Mouse (Mus musculus): ENCODE results near the gene Itih3. TPM values are rescaled to one million over a fixed set of nuclear protein-coding genes. Genes with fewer than 3 reads are reported as not detected.

Itih3 gene
- total RNA-seq (2022) = 1 to 10 TPM in 1 of 4 experiments, under 1 TPM in 3; 0.32 to 1.2 (median 0.73) TPM

DNA sequence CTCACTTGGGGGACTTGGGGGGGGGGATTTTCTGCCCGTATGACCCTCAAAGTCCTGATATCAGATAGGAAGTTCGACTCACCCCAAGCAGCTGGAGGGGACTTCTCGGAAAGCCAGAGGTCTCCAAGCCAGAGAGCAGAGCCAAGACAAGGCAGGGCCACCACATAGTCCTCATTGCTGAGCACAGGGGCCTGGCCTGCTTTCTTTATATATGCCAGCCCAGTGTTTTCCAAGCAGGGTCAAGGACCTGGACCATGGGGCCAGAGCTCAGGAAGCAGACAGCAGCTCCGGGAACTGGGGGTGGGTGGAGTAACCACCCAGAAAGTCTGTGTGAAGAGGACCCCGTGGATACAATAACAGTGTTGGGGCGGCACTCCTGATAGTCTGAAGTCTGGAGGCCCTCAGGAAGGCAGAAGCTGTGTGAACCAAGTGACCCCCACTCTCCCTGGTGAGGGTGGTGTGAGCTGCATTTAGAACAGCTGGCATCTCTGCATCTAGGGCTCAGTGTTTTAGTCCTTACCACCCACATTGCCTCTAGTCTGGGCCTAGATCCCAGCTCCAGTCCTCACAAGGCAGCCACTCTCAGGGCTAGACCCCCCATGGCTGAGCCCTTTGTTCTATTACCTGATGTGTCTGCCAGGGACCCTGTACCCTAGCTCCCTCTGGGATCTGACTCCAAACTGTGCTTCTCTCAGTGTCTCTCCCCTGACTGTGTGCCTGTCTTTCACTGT lies at the start of gene Itih3:
TSS of gene Itih3 (minus strand) at position 386 of the 731 bp plus-strand sequence.
- no peak for DNase-seq (ENCODE audit: low spot score)

DNA sequence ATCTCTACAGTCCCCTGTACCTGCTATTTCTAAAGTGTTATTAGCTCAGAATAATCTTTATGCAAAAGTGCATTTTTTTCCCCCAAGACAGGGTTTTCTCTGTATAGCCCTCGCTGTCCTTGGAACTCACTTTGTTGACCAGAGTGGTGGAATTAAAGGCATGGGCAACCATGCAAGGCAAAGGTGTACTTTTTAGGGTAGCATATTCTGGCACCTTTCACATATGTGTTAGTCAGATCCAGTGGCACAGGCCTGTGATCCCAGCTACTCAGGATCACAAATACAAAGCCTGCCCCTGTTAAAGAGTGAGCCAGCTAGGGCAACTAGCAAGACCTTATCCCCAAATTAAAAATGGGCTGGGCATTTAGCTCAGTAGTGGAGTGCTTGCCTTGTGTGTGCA lies 36.8 kb upstream of the Itih3 start:
- no peak for DNase-seq (ENCODE audit: low spot score)

DNA sequence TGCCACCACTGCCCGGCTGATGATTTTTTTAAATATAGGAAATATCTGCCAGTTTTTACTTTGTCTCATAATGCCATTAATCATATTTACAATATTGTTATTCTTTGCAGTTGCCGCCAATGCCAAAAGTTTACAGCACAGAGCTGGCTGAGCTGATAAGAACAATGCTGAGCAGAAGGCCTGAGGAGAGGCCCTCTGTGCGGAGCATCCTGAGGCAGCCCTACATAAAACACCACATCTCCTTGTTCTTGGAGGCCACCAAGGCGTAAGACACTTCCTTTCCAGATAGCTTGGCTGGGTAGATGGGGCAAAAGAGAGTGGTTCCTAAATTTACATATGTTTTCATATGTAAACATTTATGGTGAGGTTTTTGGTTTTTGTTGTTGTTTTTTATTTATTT lies 35.5 kb upstream of the Itih3 start:
- DNase-seq (ENCODE audit: low spot score) = no peak

DNA sequence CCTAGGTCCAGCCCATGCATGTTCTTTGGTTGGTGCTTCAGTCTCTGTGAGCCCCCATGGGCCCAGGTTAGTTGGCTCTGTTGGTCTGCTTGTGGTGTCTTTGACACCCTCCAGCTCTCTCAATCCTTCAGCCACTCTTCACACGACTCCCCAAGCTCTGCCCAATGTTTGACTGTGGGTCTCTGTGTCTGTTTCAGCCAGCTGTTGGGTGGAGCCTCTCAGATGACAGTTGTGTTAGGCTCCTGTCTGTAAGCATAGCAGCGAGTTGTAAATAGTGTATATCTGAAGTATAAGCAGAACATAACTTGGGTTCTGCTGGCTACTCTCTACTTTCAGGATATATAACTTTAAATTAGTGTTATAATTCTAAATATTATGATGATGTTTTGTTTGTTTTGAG lies 35.0 kb upstream of the Itih3 start:
- DNase-seq (ENCODE audit: low spot score) = no peak

DNA sequence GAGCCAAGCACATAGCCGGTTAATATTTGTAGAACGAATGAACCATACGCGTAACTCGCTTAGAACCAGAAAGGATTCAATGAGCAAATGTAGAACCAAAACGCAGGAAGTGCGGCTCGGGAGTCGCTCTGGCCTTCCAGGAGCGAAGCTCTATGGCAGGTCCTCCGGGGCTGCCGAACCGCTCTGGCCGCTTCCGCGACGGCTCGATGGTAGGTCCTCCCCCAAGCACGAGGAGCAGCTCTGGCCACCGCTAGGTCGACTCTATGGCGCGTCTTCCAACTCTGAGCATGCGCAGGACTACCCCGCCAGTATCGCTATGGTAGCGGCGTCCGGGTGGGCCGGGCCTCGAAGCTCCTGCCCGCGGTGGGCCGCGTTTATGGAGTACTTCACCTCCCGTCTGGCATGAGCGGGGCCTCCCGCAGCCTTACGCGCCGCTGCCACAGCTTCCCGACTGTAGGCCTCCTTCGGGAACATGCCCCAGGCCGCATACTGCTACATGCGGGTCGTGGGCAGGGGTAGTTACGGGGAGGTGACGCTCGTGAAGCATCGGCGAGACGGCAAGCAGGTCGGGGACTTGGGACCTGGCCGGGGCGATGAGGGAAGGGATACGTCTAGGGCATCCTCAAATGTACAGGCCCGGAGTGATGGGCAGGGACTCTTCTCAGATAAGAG lies 27.7 kb upstream of the Itih3 start, which contains the start of gene Nek4:
TSS of gene Nek4 (plus strand) at position 224 of the 672 bp plus-strand sequence.
- DNase-seq (ENCODE audit: low spot score) = peak; percentile 98

DNA sequence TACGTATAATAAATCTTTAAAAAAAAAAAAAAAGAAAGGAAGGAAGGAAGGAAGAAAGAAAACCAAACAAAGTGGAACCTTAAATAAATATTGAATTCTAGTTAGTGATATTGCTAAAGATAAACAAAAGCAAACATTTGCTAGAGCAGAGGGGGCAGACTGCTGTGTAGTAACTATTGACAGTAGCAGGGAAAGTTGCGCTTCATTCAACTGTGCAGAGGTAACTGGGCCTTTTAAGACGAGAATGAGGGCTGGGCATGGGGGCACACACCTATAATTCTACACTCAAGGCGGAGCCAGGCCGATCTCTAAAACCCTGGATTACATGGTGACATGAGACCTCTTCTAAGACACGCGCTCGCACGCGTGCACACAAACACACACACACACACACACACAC lies 26.4 kb upstream of the Itih3 start:
- no peak for DNase-seq (ENCODE audit: low spot score)

DNA sequence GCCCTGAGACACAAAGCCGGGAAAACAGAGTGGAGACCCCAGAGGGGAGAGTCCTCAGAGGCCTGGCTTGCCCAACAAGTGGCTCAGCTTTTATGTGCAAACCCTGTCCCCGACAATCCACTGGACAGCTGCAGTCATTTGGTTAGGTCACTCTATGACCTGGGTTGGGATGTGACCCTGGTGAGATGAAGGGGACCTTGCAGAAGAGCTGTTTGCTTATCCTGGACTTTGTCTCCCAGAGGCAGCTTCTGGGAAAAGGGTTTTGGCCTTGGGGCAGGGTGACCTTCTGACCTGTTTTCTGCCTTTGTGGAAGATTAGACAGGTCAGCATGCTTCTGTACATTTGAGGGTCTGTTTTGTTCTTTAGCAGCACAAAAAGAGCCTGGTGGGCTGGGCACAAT lies 21.2 kb upstream of the Itih3 start:
- DNase-seq (ENCODE audit: low spot score) = no peak

DNA sequence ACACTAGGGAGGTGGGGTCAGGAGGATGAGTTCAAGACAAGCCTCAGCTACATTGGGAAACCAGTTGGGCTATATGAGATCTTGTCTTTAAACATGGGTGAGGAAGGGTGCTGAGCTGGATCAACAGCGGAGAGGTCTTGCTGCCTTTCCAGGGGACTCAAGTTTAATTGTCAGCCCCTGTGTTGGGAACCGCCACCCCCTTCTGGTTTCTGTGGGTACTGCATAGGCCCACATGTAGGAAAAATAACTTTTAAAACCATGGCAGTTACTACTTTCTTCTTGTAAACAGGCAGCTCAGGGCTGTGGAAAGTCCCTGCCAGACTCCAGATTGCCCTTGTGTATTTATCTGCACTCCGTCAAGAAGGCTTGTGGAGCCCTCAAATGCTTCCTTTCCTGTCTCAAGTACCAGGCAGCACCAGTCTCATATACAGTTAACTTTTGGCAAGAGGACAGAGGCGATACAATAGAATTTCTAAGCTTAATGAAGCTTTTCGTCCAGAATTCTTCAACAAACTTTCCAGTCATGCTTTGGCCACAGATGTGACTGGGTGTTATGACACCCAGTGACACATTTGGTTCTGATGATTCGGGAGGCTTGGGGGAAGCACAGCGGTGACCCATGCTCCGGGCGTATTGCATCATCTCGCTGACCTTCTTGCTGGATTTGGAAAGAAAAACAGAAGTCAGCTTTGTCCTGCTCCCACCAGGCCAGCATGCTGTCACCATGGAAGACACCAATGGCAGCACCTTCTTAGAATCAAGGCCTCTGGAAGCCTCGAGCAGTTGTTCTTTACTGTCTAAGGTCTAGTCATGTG lies 20.5 kb upstream of the Itih3 start:
- DNase-seq (ENCODE audit: low spot score) = peak; percentile 61

DNA sequence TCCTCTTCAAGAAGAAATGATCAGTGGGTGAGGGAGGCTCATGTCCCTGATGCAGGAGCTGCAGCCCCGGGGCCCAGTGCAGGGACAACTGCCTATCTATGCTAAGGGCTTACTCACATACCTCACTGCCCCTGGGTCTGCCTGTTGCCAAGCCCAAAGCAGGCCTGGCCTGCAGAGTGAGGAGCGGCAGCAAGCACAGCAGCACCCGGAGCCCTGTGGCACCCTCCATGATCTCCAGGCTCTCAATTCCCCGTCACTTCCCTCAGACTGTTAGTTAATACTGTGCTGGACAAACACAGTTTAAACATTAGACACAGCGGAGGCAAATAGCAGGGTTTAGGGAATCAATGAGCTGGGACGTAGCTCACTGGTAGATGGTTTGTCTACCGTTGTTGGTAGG lies 19.5 kb upstream of the Itih3 start, which contains the start of gene Itih1:
TSS of gene Itih1 (minus strand) at position 252 of the 400 bp plus-strand sequence.
- DNase-seq (ENCODE audit: low spot score) = no peak

DNA sequence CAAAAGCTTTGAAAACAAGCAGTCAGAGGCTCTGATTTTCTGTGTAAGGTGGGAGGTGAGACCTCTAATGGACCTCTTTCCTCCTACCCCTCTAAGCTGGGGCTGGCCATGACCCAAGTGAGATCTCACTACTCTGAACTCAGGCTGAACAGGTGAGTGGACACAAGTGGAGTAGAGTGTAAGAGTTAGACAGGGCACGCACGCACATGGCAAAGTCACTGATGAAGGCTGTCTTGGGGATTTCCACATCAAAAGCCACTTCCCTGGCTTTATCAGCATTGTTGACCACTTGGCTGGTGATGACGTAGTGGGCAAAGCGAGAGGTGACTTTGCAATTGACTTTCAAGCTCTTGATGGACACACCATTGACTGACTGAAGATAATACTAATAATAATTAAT lies 18.7 kb upstream of the Itih3 start:
- DNase-seq (ENCODE audit: low spot score) = no peak

DNA sequence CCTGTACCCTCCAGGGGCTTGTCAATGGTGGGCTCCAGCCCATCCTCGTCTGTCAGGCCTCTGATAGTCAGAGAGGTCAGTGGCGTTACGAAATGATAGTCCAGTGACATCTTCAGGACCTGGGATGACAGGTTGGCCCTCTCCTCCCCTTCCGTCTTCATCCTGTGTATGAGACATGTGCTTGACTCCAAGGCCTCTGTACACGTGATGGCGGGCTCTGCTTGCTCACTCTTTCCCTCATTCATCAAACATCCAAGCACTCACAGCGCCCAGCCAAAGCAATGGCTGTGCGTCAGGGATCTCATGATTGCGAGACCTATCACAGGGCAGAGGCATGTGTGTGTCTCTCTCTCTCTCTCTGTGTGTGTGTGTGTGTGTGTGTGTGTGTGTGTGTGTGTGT lies 9.8 kb upstream of the Itih3 start:
- DNase-seq (ENCODE audit: low spot score) = no peak

DNA sequence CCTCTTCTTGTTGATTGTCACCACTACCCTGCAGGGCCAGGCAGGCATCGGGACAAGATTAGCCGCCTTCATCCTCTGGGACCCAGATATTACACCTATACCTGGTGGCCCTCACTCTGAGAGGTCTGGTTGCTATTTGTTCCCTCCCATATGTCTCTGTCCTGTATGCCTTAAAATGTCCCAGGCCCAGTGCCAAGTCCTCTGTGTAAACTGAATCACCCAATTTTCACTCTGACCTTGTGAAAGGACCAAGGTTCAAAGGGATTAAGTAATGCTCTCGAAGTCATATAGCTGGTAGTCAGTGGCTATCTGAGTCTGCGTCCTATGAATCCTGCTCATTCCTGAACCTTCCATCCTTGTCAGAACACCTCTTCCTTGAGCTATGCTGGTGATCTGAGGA lies 6.8 kb upstream of the Itih3 start:
- DNase-seq (ENCODE audit: low spot score) = no peak

DNA sequence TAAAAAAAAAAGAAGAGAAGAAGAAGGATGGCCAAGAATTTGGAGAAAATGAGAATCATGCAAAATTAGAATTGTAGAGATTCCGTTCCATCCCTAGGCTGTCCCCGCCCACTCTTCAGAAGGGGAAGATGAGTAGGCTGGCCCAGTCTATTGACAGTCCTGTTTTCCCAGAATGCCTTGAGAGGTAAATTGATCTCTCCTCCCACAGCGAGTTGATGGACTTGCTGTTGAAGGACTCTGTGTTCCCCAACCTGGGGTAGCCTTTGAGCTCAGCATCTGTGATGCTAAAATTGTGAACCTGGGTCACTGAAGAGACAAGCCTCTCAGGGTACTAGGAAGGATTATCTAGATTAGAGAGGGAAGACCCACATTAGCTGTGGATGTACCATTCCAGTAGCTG lies 1.9 kb upstream of the Itih3 start:
- DNase-seq (ENCODE audit: low spot score) = no peak

DNA sequence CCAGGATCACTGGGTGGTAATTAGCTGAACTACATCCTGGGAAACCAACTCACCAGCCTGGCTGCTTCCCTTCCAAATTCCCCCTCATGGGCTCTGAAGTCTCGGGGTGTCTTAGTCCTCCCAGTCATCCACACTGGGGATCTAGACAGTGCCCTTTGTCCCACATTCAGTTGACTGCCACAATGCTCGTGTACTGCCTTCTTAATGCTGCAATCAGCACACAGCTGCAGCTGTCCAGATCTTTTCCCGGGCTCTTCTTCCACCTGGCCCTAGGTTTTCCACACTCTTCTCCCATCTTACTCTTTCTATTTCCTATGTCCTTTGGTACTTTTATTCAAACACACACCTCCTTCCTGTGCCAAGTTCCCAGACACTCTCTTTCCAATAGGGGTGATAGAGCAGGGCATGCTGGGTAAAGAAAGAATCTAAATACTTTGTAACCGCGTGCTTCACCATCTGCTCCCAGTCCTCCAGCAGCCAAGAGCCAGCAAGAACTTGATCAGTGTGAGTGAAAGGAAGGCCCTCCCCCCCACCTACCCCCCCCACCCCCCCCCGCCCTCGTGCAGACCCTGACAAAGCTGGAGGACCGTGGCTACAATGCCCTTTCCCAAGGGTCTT lies 1.4 kb downstream of the Itih3 start:
- no peak for DNase-seq (ENCODE audit: low spot score)

DNA sequence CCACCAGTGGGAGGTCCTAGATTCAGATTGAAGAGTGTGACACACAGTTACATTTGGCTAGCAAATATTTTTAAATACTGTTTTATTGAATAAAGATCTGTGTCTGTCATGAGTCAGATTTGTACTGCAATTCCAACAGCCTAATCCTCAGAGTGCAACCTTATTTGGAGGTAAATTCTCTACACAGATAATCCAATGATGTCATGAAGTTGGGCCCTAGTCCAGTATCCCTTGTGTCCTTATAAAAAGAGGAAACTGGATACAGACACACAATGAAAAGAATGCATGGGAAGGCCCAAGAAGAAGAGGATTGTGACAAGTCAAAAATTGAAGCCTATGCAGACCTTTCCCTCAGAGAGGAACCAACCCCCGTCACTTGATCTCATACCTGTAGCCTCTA lies 7.0 kb downstream of the Itih3 start:
- no peak for DNase-seq (ENCODE audit: low spot score)

DNA sequence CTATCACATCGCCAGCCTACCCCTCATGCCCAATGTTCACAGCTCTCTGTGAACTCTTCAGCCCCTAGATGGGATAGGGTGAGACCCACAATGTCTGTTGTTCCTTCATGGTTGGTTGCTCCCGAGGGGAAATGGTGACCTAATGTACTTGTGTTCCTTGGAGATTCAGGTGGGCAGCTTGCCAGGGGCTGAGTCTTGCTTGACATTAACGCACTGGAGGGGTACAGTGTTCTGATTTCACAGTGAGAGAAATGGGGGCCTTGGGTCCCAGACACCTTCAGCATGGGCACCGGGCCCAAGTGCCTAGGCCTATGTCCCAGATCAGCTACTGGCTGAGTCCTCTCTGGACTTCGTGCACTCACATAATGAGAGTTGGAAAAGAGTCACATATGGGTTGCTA lies 10.2 kb downstream of the Itih3 start:
- DNase-seq (ENCODE audit: low spot score) = no peak

DNA sequence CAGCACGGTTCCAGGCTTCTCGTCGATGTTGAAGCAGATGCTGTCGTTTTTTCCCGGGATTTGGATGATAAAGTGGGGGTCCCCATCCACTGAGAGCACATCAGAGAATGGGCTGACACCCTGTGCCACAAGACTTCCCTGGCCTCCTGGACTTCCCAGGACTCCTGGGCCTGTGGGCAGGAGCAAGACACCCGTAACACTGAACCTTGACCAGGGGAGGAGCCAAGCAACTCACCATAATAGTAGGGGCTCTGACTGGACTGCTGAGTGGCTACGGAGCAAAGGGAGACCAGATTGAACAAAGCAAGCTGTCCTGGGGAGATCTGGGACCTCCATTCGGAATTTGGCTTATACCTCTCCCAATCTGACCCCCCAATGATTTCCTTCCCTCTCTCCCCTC lies 10.9 kb downstream of the Itih3 start:
- no peak for DNase-seq (ENCODE audit: low spot score)

DNA sequence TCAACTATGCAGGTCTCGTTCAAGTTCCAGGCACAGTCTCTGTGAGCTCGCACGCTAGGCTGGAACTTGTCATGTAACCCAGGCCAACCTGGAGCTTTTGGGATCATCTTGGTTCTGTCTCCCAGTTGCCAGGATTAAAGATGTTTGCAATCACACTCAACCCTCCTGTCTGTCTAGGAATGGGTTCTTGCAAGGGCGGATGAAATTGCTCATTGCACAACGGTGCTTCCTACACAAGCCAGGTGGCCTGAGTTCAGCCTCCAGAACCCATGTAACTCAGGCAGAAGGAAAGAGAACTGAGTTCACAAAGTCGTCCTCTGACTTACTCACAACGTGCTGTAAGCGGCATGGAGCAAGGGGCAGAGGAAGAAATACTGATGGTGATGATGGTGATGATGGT lies 12.4 kb downstream of the Itih3 start:
- DNase-seq (ENCODE audit: low spot score) = no peak

DNA sequence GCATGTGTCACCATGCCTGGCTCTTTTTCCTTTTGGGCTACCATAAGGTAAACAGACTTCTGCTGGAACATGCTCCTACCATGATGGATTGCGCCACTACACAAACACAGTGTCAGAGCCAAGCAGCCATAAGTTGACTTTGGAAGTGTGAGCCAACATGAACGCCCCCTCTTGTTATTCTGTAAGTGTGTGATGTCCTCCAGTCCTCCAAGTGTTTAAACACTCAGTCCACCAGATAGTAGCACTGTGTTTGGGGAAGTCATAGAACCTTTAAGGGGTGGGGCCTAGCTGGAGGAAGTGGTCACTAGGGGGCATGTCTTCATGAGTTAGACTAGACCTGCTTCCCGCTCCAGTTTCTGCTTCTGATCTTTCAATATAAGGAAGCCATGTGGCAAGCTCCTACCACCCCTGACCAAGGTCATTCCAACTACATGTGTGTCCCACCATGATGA lies 15.7 kb downstream of the Itih3 start:
- DNase-seq (ENCODE audit: low spot score) = no peak

DNA sequence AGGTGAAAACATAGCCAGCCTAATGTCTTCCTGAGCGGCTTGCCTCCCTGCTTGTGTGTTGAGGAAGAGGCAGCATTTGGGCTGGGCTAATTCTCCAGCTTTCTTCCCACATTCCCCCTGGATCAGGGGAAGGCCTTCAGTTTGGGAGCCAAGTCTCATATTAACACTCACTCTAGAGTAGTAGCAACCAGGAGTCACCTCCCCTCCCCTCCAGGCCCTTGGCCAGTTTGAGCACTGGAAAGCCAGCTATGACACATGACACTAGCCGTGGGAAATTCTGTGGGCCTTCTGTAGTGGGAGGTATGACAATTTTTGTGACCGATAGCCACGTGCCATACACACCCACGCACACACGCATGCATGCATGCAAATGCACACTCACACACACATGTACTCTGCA lies 17.6 kb downstream of the Itih3 start:
- DNase-seq (ENCODE audit: low spot score) = no peak

DNA sequence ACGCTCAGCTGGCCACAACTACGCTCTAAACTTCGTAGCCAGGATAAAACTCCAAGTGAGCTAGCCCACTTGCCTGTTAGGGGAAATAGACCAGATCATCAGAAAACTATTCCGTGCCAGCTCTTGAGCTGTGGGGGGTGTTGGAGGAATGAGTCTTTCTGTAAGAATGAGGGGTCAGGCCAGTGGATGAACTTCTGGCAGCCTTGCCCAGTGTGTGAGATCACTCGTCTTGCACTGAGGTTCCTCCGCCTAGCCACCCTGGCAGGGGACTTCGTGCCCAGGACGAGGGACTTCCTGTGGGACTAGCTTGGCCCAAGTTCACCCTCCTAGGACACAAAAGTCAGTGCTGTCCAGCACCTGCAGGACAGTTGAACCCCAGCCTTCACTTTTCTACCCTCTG lies 19.3 kb downstream of the Itih3 start:
- DNase-seq (ENCODE audit: low spot score) = no peak

DNA sequence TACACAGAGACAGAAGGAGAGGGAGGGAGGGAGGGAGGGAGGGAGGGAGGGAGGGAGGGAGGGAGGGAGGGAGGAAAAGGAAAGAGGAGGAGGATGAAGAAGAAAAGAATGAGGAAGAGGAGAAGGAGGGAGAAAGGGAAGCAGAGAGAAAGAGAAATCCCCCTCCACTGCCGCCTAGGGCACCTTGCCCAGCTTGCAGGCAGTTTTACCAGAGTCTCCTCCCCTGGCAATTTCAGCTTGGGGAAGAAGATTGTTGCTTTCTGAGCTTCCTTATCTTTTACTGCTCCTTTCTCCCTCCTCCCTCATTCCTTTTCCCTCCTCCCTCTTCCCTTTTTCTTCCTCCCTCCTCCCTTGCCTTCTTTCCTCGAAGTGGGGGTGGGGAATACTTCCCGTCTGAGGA lies 20.5 kb downstream of the Itih3 start:
- DNase-seq (ENCODE audit: low spot score) = no peak
